16 mouse cellular contexts compared by ENCODE assay signal in the genomic region with DNA sequence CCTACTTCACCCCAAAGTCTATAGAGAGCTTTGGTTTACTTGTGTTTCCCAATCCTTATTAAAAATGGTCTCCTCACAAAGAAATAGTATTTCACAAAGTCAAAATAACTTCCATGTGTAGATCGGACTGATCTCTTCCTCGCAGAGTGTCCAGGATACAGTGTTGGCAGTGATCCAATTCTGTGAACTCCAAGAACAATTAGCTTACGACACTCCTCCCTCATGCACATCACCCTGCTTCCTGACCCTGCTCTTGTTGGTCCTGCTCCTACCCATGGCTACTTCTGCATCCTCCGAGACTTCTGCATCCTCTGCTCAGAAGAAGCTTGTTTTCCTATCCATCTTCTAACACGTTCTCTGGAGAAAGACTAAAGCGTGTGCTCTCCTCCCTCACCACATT.
DNase-seq lines count a peak whose midpoint lies in the region; ATAC-seq and TF ChIP-seq lines count a peak whose summit lies in the region.
"Had no signal": no experiment of that assay in that cellular context is flagged by ENCODE, and none has a peak within 500 bp of the region (broad histone marks: within the 10 kb centered on the region; RNA-seq: fewer than 3 reads in every experiment).

No protein-coding gene starts in this region.

- no peak overlapping the region for H3K9ac ChIP-seq in liver, adult 2 months (ENCODE audit: low read depth, low read length)
- H3K9ac ChIP-seq in liver, postnatal 0 days (replicated peaks): no peak overlapping the region
- H3K9ac ChIP-seq: forebrain, embryonic 15.5 days; hindbrain, embryonic 14.5 days; limb, embryonic 12.5 days had no signal

- no peak for TF ChIP-seq EP300 in liver, postnatal 0 days (IDR thresholded peaks at IDR 0.05; ENCODE audit: low read depth)

- ATAC-seq in liver, postnatal 0 days: no peak
- ATAC-seq: forebrain, embryonic 15.5 days had no signal

- no peak overlapping the region for H3K27ac ChIP-seq in liver, adult 2 months (replicated peaks; ENCODE audit: insufficient read depth, low read depth, low read length)
- H3K27ac ChIP-seq in liver, postnatal 0 days (ENCODE audit: low read depth): no peak overlapping the region
- H3K27ac ChIP-seq: forebrain, embryonic 15.5 days; hindbrain, embryonic 14.5 days; limb, embryonic 12.5 days had no signal

- no peak for TF ChIP-seq POLR2A in liver, adult 2 months (IDR thresholded peaks at IDR 0.05; ENCODE audit: extremely low read depth, insufficient read depth, low read length)

- H3K36me3 ChIP-seq in liver, adult 2 months (ENCODE audit: control insufficient read depth, insufficient read depth, low read length): peaks cover 4% of the 10 kb centered on the region; the same call in 1 of the 2 replicates
- H3K36me3 ChIP-seq in liver, postnatal 0 days (replicated peaks; ENCODE audit: insufficient read depth, low read length): no peaks in the 10 kb centered on the region
- H3K36me3 ChIP-seq: forebrain, embryonic 15.5 days; G1E; limb, embryonic 12.5 days had no signal

- 74% methylated on average over 6 of the region's 6 CpGs for WGBS in liver, adult 2 months
- WGBS in liver, postnatal 0 days (ENCODE audit: insufficient replicate concordance): 61% methylated on average over 6 of the region's 6 CpGs

- H3K27me3 ChIP-seq in liver, adult 2 months (ENCODE audit: control insufficient read depth, insufficient read depth, low read length): no peaks in the 10 kb centered on the region
- no peaks in the 10 kb centered on the region for H3K27me3 ChIP-seq in liver, postnatal 0 days (ENCODE audit: insufficient read depth, low read length)
- H3K27me3 ChIP-seq: forebrain, embryonic 15.5 days; limb, embryonic 12.5 days had no signal

- no peak overlapping the region for H3K4me3 ChIP-seq in liver, adult 2 months (ENCODE audit: insufficient read depth, low read depth, low read length)
- H3K4me3 ChIP-seq in liver, postnatal 0 days (ENCODE audit: low read depth, low read length): no peak overlapping the region
- H3K4me3 ChIP-seq: forebrain, embryonic 15.5 days; limb, embryonic 12.5 days; myocyte had no signal

- peak; percentile 36 for DNase-seq in heart, adult 8-10 months (ENCODE audit: low spot score)
- no peak for DNase-seq in heart, postnatal 14 days
- peak; percentile 15 for DNase-seq in liver, adult 2 months (ENCODE audit: extremely low read depth, low read depth, low spot score)
- no peak for DNase-seq in liver, postnatal 0 days
- peak; percentile 13 to 24 for DNase-seq in heart, postnatal 10 days
- DNase-seq in lung, postnatal 25 days (ENCODE audit: low spot score): peak; percentile 40
- no peak for DNase-seq in urinary bladder, adult 2 months (ENCODE audit: low spot score)
- DNase-seq: adrenal gland, postnatal 10 days; gastrocnemius, postnatal 25 days; right cerebral cortex, postnatal 14 days had no signal

- H3K9me3 ChIP-seq in liver, postnatal 0 days (ENCODE audit: low read length): no peaks in the 10 kb centered on the region
- H3K9me3 ChIP-seq: forebrain, embryonic 15.5 days; G1E; limb, embryonic 12.5 days had no signal

- no peak for TF ChIP-seq CTCF in liver, adult 2 months (IDR thresholded peaks at IDR 0.05; ENCODE audit: low read depth, low read length)
- no peak for TF ChIP-seq CTCF in liver, postnatal 0 days (IDR thresholded peaks at IDR 0.05; ENCODE audit: low read depth)

- H3K79me2 ChIP-seq in liver, adult 2 months (ENCODE audit: control insufficient read depth, insufficient read depth, low read length): no peaks in the 10 kb centered on the region; the same call in 1 of the 2 replicates

- intact Hi-C loops in heart, postnatal 14 days (cut with DNase I): no loop called here
- intact Hi-C loops in heart, postnatal 10 days (cut with DNase I): loop anchor here (5.0 kb wide), 1 partner anchor 212 kb away; a partner anchor contains a TSS

- H3K4me2 ChIP-seq in liver, postnatal 0 days (ENCODE audit: low read depth, low read length): no peak overlapping the region
- H3K4me2 ChIP-seq: forebrain, embryonic 15.5 days; hindbrain, embryonic 14.5 days; limb, embryonic 12.5 days; midbrain, embryonic 11.5 days had no signal

- no peaks in the 10 kb centered on the region for H3K4me1 ChIP-seq in liver, adult 2 months (ENCODE audit: control insufficient read depth, insufficient read depth, low read length)
- H3K4me1 ChIP-seq in liver, postnatal 0 days (ENCODE audit: insufficient read depth): 0 out of 2 replicates have a peak, but pooled peaks cover 3% of the 10 kb centered on the region
- H3K4me1 ChIP-seq: forebrain, embryonic 15.5 days; limb, embryonic 12.5 days had no signal

Comparison
In these comparisons a context has a peak if more than half of its experiments do, and no peak if none do; other contexts are left out.
1. DNase-seq: peak in heart, adult 8-10 months (single experiment), liver, adult 2 months (single experiment), heart, postnatal 10 days (2 of 2) and lung, postnatal 25 days (single experiment); none in heart, postnatal 14 days (0 of 2), liver, postnatal 0 days (single experiment) and urinary bladder, adult 2 months (single experiment).